Comparison of ENCODE assay signal across 15 mouse cellular contexts in genomic region chr3:70102593-70103213, GRCm38 (mm10).
A peak's percentile ranks its signal among the peaks of the same experiment; 100 is the strongest.
DNase-seq lines count a peak whose midpoint lies in the region; ATAC-seq and TF ChIP-seq lines count a peak whose summit lies in the region.
"Had no signal": no experiment of that assay in that cellular context is flagged by ENCODE, and none has a peak within 500 bp of the region (broad histone marks: within the 10 kb centered on the region; RNA-seq: fewer than 3 reads in every experiment).

No protein-coding gene starts in this region.

- no peak for DNase-seq in hindbrain, embryonic 11.5 days (ENCODE audit: low spot score)
- peak; percentile 12 to 36 for DNase-seq in right cerebral cortex, adult 2 months (ENCODE audit: low spot score in 2 of 2)
- no peak for DNase-seq in right cerebral cortex, postnatal 14 days
- DNase-seq in cerebellum, postnatal 25 days: peak; percentile 59 to 64
- DNase-seq in B cell, adult 2 months: no peak
- DNase-seq: adrenal gland, postnatal 36 days; embryo, embryonic 11 days; gastrocnemius, postnatal 25 days; heart, postnatal 14 days; lung, postnatal 36 days; thymus, postnatal 25 days had no signal

- H3K9me3 ChIP-seq in hindbrain, embryonic 16.5 days (ENCODE audit: control insufficient read depth, low read length): no peaks in the 10 kb centered on the region
- no peaks in the 10 kb centered on the region for H3K9me3 ChIP-seq in hindbrain, embryonic 11.5 days (ENCODE audit: control insufficient read depth, low read length)
- H3K9me3 ChIP-seq: limb, embryonic 15.5 days had no signal

- H3K36me3 ChIP-seq in hindbrain, embryonic 16.5 days (ENCODE audit: control insufficient read depth, insufficient read depth, low read length): no peaks in the 10 kb centered on the region
- H3K36me3 ChIP-seq in hindbrain, embryonic 11.5 days (ENCODE audit: control insufficient read depth, insufficient read depth, low read length): no peaks in the 10 kb centered on the region
- H3K36me3 ChIP-seq: limb, embryonic 15.5 days had no signal

- H3K4me1 ChIP-seq in hindbrain, embryonic 16.5 days (ENCODE audit: control insufficient read depth, insufficient read depth, low read depth, low read length): peaks cover 4% of the 10 kb centered on the region; the same call in 1 of the 2 replicates
- no peaks in the 10 kb centered on the region for H3K4me1 ChIP-seq in hindbrain, embryonic 11.5 days (replicated peaks; ENCODE audit: control insufficient read depth, insufficient read depth, low read length)
- peaks cover 17% of the 10 kb centered on the region for H3K4me1 ChIP-seq in olfactory bulb, adult 2 months (ENCODE audit: control insufficient read depth, insufficient read depth, low read length)

- no peaks in the 10 kb centered on the region for H3K27me3 ChIP-seq in hindbrain, embryonic 16.5 days (replicated peaks; ENCODE audit: control insufficient read depth, insufficient read depth, low read length)
- no peaks in the 10 kb centered on the region for H3K27me3 ChIP-seq in hindbrain, embryonic 11.5 days (ENCODE audit: control insufficient read depth, insufficient read depth, low read length)
- H3K27me3 ChIP-seq: CH12.LX had no signal

- 56% methylated on average over 10 of the region's 10 CpGs for WGBS in hindbrain, embryonic 16.5 days
- WGBS in hindbrain, embryonic 11.5 days: 82% methylated on average over 10 of the region's 10 CpGs
- WGBS in olfactory bulb, adult 2 months: 53% methylated on average over 10 of the region's 10 CpGs

- peak overlapping the region; percentile 16; the same call in 1 of the 2 replicates for H3K4me2 ChIP-seq in hindbrain, embryonic 16.5 days (ENCODE audit: low read length)
- H3K4me2 ChIP-seq in hindbrain, embryonic 11.5 days (replicated peaks; ENCODE audit: low read depth, low read length): no peak overlapping the region

- TF ChIP-seq POLR2A in olfactory bulb, adult 2 months (IDR thresholded peaks at IDR 0.05; ENCODE audit: insufficient read depth, low read depth, low read length): no peak

- no peak overlapping the region for H3K9ac ChIP-seq in hindbrain, embryonic 16.5 days (ENCODE audit: low read depth, low read length)
- no peak overlapping the region for H3K9ac ChIP-seq in hindbrain, embryonic 11.5 days (ENCODE audit: low read depth, low read length)
- H3K9ac ChIP-seq: limb, embryonic 15.5 days had no signal

- no peak for ATAC-seq in hindbrain, embryonic 16.5 days
- ATAC-seq in hindbrain, embryonic 11.5 days (ENCODE audit: low FRiP score): no peak

- no peak for TF ChIP-seq CTCF in olfactory bulb, adult 2 months (IDR thresholded peaks at IDR 0.05; ENCODE audit: insufficient read depth, low read depth, low read length)

- no peak overlapping the region for H3K4me3 ChIP-seq in hindbrain, embryonic 16.5 days (ENCODE audit: low read length)
- no peak overlapping the region for H3K4me3 ChIP-seq in hindbrain, embryonic 11.5 days (ENCODE audit: low read depth, low read length)
- no peak overlapping the region for H3K4me3 ChIP-seq in olfactory bulb, adult 2 months (ENCODE audit: insufficient read depth, low read depth, low read length)
- H3K4me3 ChIP-seq: limb, embryonic 15.5 days had no signal

- H3K27ac ChIP-seq in hindbrain, embryonic 16.5 days (ENCODE audit: low read depth, low read length): 0 out of 2 replicates have a peak overlapping the region, but pooled peaks have one; percentile 6
- no peak overlapping the region for H3K27ac ChIP-seq in hindbrain, embryonic 11.5 days (ENCODE audit: low read depth, low read length)
- H3K27ac ChIP-seq in olfactory bulb, adult 2 months (ENCODE audit: insufficient read depth, low read depth, low read length): 0 out of 2 replicates have a peak overlapping the region, but pooled peaks have one; percentile 6
- H3K27ac ChIP-seq: limb, embryonic 15.5 days had no signal

Comparison
In these comparisons a context has a peak if more than half of its experiments do, and no peak if none do; other contexts are left out.
1. DNase-seq: peak in right cerebral cortex, adult 2 months (2 of 2) and cerebellum, postnatal 25 days (2 of 2); none in hindbrain, embryonic 11.5 days (single experiment), right cerebral cortex, postnatal 14 days (single experiment) and B cell, adult 2 months (0 of 2).